Mouse (Mus musculus): ENCODE data around the gene Brd3os. TPM values are rescaled to one million over a fixed set of nuclear protein-coding genes. Genes with fewer than 3 reads are reported as not detected.

Gene Brd3os
- polyA plus RNA-seq, 1 experiment from 2014 or later, result 12.9 TPM

- H3K9ac ChIP-seq (replicated peaks; ENCODE audit: low read length), result no peak overlapping the region
- no peak overlapping the region for H3K4me2 ChIP-seq (ENCODE audit: low read depth, low read length)
- no peaks in the 10 kb centered on the region for H3K27me3 ChIP-seq (ENCODE audit: control insufficient read depth, insufficient read depth, low read length)
- no peaks in the 10 kb centered on the region for H3K36me3 ChIP-seq (replicated peaks; ENCODE audit: control insufficient read depth, insufficient read depth, low read depth, low read length)
- WGBS, result 84% methylated on average over 7 of the region's 7 CpGs
- H3K4me1 ChIP-seq (ENCODE audit: control insufficient read depth, insufficient read depth, low read length), result no peaks in the 10 kb centered on the region
- H3K27ac ChIP-seq (replicated peaks; ENCODE audit: low read depth, low read length), result no peak overlapping the region
- ATAC-seq (replicated peaks; ENCODE audit: insufficient number of reproducible peaks, low FRiP score, low TSS enrichment, low read depth), result no peak
- H3K4me3 ChIP-seq (ENCODE audit: low read depth, low read length), result no peak overlapping the region
- no peak for DNase-seq (ENCODE audit: low spot score)
- no peaks in the 10 kb centered on the region for H3K9me3 ChIP-seq (replicated peaks; ENCODE audit: control insufficient read depth, low read length)
These were observed 40.2 kb downstream of the Brd3os start for GRCm38 (mm10) chr2:27482265-27482861.

GRCm38 (mm10) chr2:27486725-27487124, 44.6 kb downstream of the Brd3os start:
- no peak overlapping the region for H3K9ac ChIP-seq (replicated peaks; ENCODE audit: low read length)
- DNase-seq (ENCODE audit: low spot score) (no peak), ATAC-seq (replicated peaks; ENCODE audit: insufficient number of reproducible peaks, low FRiP score, low TSS enrichment, low read depth) (no peak)
- H3K9me3 ChIP-seq (replicated peaks; ENCODE audit: control insufficient read depth, low read length), result no peaks in the 10 kb centered on the region
- no peaks in the 10 kb centered on the region for H3K36me3 ChIP-seq (replicated peaks; ENCODE audit: control insufficient read depth, insufficient read depth, low read depth, low read length)
- 58% methylated on average over 4 of the region's 4 CpGs for WGBS
- H3K27ac ChIP-seq (replicated peaks; ENCODE audit: low read depth, low read length), result no peak overlapping the region
- no peaks in the 10 kb centered on the region for H3K4me1 ChIP-seq (ENCODE audit: control insufficient read depth, insufficient read depth, low read length)
- no peak overlapping the region for H3K4me3 ChIP-seq (ENCODE audit: low read depth, low read length)
- H3K27me3 ChIP-seq (ENCODE audit: control insufficient read depth, insufficient read depth, low read length), result no peaks in the 10 kb centered on the region
- H3K4me2 ChIP-seq (ENCODE audit: low read depth, low read length), result no peak overlapping the region

- no peaks in the 10 kb centered on the region for H3K4me1 ChIP-seq (ENCODE audit: control insufficient read depth, insufficient read depth, low read length)
- DNase-seq (ENCODE audit: low spot score), result no peak
- H3K36me3 ChIP-seq (replicated peaks; ENCODE audit: control insufficient read depth, insufficient read depth, low read depth, low read length), result no peaks in the 10 kb centered on the region
- no peak overlapping the region for H3K4me3 ChIP-seq (ENCODE audit: low read depth, low read length)
- H3K9me3 ChIP-seq (replicated peaks; ENCODE audit: control insufficient read depth, low read length), result no peaks in the 10 kb centered on the region
- 77% methylated on average over 3 of the region's 4 CpGs for WGBS
- no peak overlapping the region for H3K27ac ChIP-seq (replicated peaks; ENCODE audit: low read depth, low read length)
- no peak overlapping the region for H3K9ac ChIP-seq (replicated peaks; ENCODE audit: low read length)
- H3K27me3 ChIP-seq (ENCODE audit: control insufficient read depth, insufficient read depth, low read length), result no peaks in the 10 kb centered on the region
- no peak for ATAC-seq (replicated peaks; ENCODE audit: insufficient number of reproducible peaks, low FRiP score, low TSS enrichment, low read depth)
- no peak overlapping the region for H3K4me2 ChIP-seq (ENCODE audit: low read depth, low read length)
These were observed 45.4 kb downstream of the Brd3os start for GRCm38 (mm10) chr2:27487336-27488049.

GRCm38 (mm10) chr2:27488362-27488761, 46.2 kb downstream of the Brd3os start:
- Histone ChIP-seq H3K27ac (replicated peaks; ENCODE audit: low read depth, low read length) (no peak overlapping the region), H3K4me3 (ENCODE audit: low read depth, low read length) (no peak overlapping the region), H3K27me3 (ENCODE audit: control insufficient read depth, insufficient read depth, low read length) (no peaks in the 10 kb centered on the region), H3K36me3 (replicated peaks; ENCODE audit: control insufficient read depth, insufficient read depth, low read depth, low read length) (no peaks in the 10 kb centered on the region), H3K9me3 (replicated peaks; ENCODE audit: control insufficient read depth, low read length) (no peaks in the 10 kb centered on the region), H3K9ac (replicated peaks; ENCODE audit: low read length) (no peak overlapping the region), H3K4me1 (ENCODE audit: control insufficient read depth, insufficient read depth, low read length) (no peaks in the 10 kb centered on the region), H3K4me2 (ENCODE audit: low read depth, low read length) (no peak overlapping the region)
- WGBS, result 97% methylated on average over 1 of the region's 1 CpGs
- ATAC-seq (replicated peaks; ENCODE audit: insufficient number of reproducible peaks, low FRiP score, low TSS enrichment, low read depth) (no peak), DNase-seq (ENCODE audit: low spot score) (no peak)

- ATAC-seq (replicated peaks; ENCODE audit: insufficient number of reproducible peaks, low FRiP score, low TSS enrichment, low read depth) (no peak), DNase-seq (ENCODE audit: low spot score) (no peak)
- Histone ChIP-seq H3K4me2 (ENCODE audit: low read depth, low read length) (no peak overlapping the region), H3K9me3 (replicated peaks; ENCODE audit: control insufficient read depth, low read length) (no peaks in the 10 kb centered on the region), H3K4me3 (ENCODE audit: low read depth, low read length) (no peak overlapping the region), H3K27ac (replicated peaks; ENCODE audit: low read depth, low read length) (no peak overlapping the region), H3K36me3 (replicated peaks; ENCODE audit: control insufficient read depth, insufficient read depth, low read depth, low read length) (no peaks in the 10 kb centered on the region), H3K27me3 (ENCODE audit: control insufficient read depth, insufficient read depth, low read length) (no peaks in the 10 kb centered on the region), H3K4me1 (ENCODE audit: control insufficient read depth, insufficient read depth, low read length) (no peaks in the 10 kb centered on the region), H3K9ac (replicated peaks; ENCODE audit: low read length) (no peak overlapping the region)
- 82% methylated on average over 2 of the region's 2 CpGs for WGBS
These were observed 48.8 kb downstream of the Brd3os start for GRCm38 (mm10) chr2:27490939-27491338.

Small RNAs within 50 kb of the gene (microRNA-seq; reads per million reads assigned to microRNA genes)
- gene Gm24049 (ENCODE audit: borderline number of aligned reads), result not detected
- gene Mir7578 (ENCODE audit: borderline number of aligned reads), result not detected

Other genes with a start within 250 kb of the Brd3os start
- 2.7 and 2.8 TPM in 2 replicates for gene Sardh, start 194.0 kb upstream of the Brd3os start, polyA plus RNA-seq (2014; fragmentation: Nextera tagmentation; extraction: Ambion mirVana)
- 5.2 and 6.2 TPM in 2 replicates for gene Vav2, start 15.3 kb upstream of the Brd3os start, polyA plus RNA-seq (2014; fragmentation: Nextera tagmentation; extraction: Ambion mirVana)
- gene Brd3, start 65.3 kb downstream of the Brd3os start, polyA plus RNA-seq (2014; fragmentation: Nextera tagmentation; extraction: Ambion mirVana), result 192 and 207 TPM in 2 replicates
- gene Wdr5, start 72.8 kb downstream of the Brd3os start, polyA plus RNA-seq (2014; fragmentation: Nextera tagmentation; extraction: Ambion mirVana), result 65.5 and 74.4 TPM in 2 replicates
- 7.6 and 9.7 TPM in 2 replicates for gene Rxra, start 234.1 kb downstream of the Brd3os start, polyA plus RNA-seq (2014; fragmentation: Nextera tagmentation; extraction: Ambion mirVana)